Mouse (Mus musculus) ES-Bruce4 (cell line): ENCODE data around the gene Fgfr2. TPM values are rescaled to one million over a fixed set of nuclear protein-coding genes. Genes with fewer than 3 reads are reported as not detected.
A peak's percentile ranks its signal among the peaks of the same experiment; 100 is the strongest.

ENCODE experiments used
- H3K27ac ChIP-seq: 2 replicates; pipeline ENCODE4 v1.5.1; 2012; ENCODE audit warnings: low read length, inconsistent platforms; ENCODE audit not compliant: insufficient read depth
- H3K27me3 ChIP-seq: 2 replicates; pipeline ENCODE4 v1.6.1; 2012; ENCODE audit warnings: mild to moderate bottlenecking, low read length, inconsistent platforms; ENCODE audit not compliant: control insufficient read depth, poor library complexity, insufficient read depth, severe bottlenecking
- H3K36me3 ChIP-seq: 2 replicates; pipeline ENCODE4 v1.6.1; 2012; ENCODE audit warnings: inconsistent platforms, mild to moderate bottlenecking, low read length, moderate library complexity; ENCODE audit not compliant: control insufficient read depth, poor library complexity, insufficient read depth, severe bottlenecking
- H3K4me1 ChIP-seq: one replicate; pipeline ENCODE4 v1.8.1; 2011; ENCODE audit warnings: low read length; ENCODE audit not compliant: control insufficient read depth, insufficient read depth
- H3K4me3 ChIP-seq: 2 replicates; pipeline ENCODE4 v1.5.1; 2011; ENCODE audit warnings: low read depth, mild to moderate bottlenecking, low read length
- H3K9ac ChIP-seq: 2 replicates; pipeline ENCODE4 v1.6.1; 2012; ENCODE audit warnings: low read depth, mild to moderate bottlenecking, inconsistent platforms; ENCODE audit not compliant: poor library complexity, severe bottlenecking
- H3K9me3 ChIP-seq: replicated peaks from 2 replicates; pipeline ENCODE4 v1.6.1; 2012; ENCODE audit warnings: mild to moderate bottlenecking, low read length, inconsistent platforms; ENCODE audit not compliant: control insufficient read depth, poor library complexity, insufficient read depth, severe bottlenecking
- CTCF ChIP-seq: IDR thresholded peaks from one replicate; pipeline ENCODE4 v1.8.1; 2011; ENCODE audit warnings: low read depth, low read length
- EP300 ChIP-seq: IDR thresholded peaks from 2 replicates; pipeline ENCODE4 v1.6.1; 2011; ENCODE audit warnings: low read depth, low read length; ENCODE audit not compliant: insufficient read depth
- POLR2A ChIP-seq: IDR thresholded peaks from one replicate; pipeline ENCODE4 v1.8.1; 2011; ENCODE audit warnings: low read length; ENCODE audit not compliant: insufficient read depth
- polyA plus RNA-seq: library from polyadenylated mRNA; stranded (reverse); fragments of >200 nt; gene quantifications from 2 replicates; pipeline ENCODE4 v1.2.4, GENCODE M21; 2011; ENCODE audit warnings: low read depth; ENCODE audit not compliant: missing spikeins, insufficient read depth, insufficient read length

The Fgfr2 gene
- polyA plus RNA-seq, 1 experiment: 34.8 TPM

DNA sequence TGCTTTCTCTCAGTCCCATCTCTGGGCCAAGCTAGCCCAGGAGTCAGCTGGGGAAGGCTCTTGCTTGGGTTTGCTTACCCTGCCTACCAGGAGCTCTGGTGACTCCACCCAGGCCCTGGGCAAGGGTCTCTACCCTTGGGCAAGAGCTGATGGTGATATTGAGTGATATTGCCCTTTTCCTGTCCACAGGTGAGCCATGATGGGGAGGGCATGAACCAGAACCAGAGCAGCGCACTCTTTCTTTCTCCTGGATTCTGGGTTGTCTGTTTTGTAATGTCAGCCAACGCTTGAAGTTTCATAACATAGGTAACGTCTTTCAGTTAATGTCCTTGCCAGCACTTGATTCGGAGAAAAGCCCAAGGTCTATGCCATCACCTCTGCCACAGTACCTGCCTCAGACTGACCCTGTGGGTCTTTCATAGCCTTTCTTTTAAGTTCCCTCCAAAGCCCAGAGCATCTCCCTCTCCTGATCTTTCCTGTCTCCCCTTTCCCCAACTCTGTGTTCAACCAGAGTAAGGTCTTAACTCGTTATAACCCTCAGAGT, 506.1 kb downstream of the Fgfr2 start:
- Histone ChIP-seq H3K27me3 (no peaks in the 10 kb centered on the region), H3K27ac (no peak overlapping the region)
- TF ChIP-seq CTCF (no peak), EP300 (no peak), POLR2A (no peak)

DNA sequence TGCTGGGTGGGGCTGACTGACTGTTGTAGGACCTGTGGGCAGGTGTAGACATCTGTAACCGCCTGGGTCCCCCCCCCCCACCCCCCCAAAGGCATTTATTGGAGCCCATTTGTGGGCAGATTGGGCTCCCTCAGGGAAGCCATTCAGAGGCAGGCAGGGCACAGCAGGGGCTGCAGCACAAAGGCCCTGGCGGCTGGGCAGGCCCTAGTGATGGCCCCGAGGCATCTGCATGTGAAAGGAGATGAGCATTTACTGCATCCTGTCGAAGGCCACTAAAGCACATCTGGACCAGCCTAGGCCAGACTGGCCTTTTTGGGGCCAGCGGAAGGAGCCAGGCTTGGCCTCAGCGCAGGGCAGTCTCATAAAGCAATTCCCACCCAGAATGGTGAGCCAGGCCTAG, 506.8 kb downstream of the Fgfr2 start:
- TF ChIP-seq EP300 (peak; percentile 95), CTCF (no peak)
- peaks cover 8% of the 10 kb centered on the region for H3K4me1 ChIP-seq
- no peak overlapping the region for H3K4me3 ChIP-seq
- no peaks in the 10 kb centered on the region for H3K36me3 ChIP-seq
- H3K9ac ChIP-seq: no peak overlapping the region
- no peaks in the 10 kb centered on the region for H3K27me3 ChIP-seq
- H3K9me3 ChIP-seq: no peaks in the 10 kb centered on the region
- H3K27ac ChIP-seq: no peak overlapping the region

More for the DNA sequence above, 506.1 kb downstream of the Fgfr2 start:
- H3K36me3 ChIP-seq: no peaks in the 10 kb centered on the region
- H3K4me3 ChIP-seq: no peak overlapping the region
- peaks cover 8% of the 10 kb centered on the region for H3K4me1 ChIP-seq
- no peak overlapping the region for H3K9ac ChIP-seq
- no peaks in the 10 kb centered on the region for H3K9me3 ChIP-seq

GRCm38 (mm10) chr7:132615346-132615745, 507.8 kb downstream of the Fgfr2 start:
- no peaks in the 10 kb centered on the region for H3K36me3 ChIP-seq
- TF ChIP-seq EP300: peak; percentile 74
- TF ChIP-seq CTCF: no peak
- no peaks in the 10 kb centered on the region for H3K27me3 ChIP-seq
- no peaks in the 10 kb centered on the region for H3K9me3 ChIP-seq
- no peak overlapping the region for H3K9ac ChIP-seq
- no peak overlapping the region for H3K27ac ChIP-seq
- no peak overlapping the region for H3K4me3 ChIP-seq
- H3K4me1 ChIP-seq: peaks cover 8% of the 10 kb centered on the region

DNA sequence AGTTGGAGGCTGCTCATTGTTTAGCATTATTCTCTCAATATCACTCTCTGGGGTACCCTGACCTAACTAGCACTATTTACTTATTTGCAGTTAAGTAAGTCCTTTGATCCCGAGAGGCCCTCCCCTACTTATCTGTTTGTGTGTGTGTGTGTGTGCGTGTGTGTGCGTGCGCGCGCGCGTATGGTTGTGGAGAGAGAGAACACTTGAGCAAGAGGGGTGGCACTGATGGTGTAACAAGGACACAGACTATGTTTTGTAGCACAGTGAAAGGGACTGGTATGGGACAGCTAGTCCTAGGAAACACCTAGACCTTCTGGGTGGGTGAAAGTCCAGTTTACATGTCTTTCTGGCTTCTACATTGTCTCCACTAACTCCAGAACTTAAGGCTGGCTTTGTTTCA, 511.6 kb downstream of the Fgfr2 start:
- Histone ChIP-seq H3K27me3 (no peaks in the 10 kb centered on the region), H3K27ac (no peak overlapping the region), H3K36me3 (no peaks in the 10 kb centered on the region), H3K9ac (no peak overlapping the region), H3K9me3 (no peaks in the 10 kb centered on the region), H3K4me1 (peaks cover 5% of the 10 kb centered on the region), H3K4me3 (no peak overlapping the region)
- TF ChIP-seq CTCF: no peak
- no peak for TF ChIP-seq POLR2A
- no peak for TF ChIP-seq EP300

DNA sequence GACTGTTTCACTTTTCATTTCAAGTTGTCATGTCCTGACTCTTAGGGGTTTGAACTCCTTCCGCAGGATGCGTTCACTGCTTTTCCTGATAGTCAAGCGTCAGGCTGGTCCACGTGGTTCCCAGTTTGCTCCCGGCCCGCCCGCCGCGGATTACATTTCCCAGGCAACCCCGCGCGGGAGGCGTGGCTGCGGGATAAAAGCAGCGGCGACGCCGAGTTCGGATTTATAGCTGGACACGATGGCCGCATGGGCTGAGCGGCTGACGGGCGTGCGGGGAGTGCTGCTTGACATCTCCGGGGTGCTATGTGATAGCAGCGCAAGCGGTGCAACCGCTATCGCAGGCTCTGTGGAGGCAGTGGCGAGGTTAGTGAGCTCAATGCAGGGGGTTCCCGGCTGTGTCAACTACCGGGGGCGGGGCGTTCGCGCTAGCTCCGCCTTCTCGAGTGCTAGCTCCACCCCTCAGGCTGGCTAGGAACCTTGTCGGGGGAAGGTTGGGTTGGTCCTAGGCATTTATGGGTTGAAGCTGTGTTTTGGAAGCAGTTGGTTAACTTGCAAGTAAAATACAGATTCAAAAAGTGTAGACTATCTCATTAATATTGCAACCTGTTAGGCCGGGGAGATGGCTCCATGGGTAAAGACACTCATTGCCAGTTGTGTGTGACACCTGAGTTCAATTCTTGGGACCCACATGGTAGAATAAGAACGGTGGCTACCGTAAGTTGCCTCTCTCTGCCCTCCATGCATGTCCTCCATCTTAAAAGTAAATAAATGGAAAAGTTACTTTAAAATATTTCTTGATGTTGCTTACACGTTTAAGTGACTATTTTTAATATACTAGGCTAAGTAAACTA, 512.5 kb downstream of the Fgfr2 start, which contains the start of gene Lhpp:
Gene Lhpp, plus strand, starts transcription at position 171 of the 851 bp plus-strand sequence.
- H3K9ac ChIP-seq: no peak within 1 kb of the TSS
- H3K36me3 ChIP-seq: no peaks in the 10 kb centered on the region
- H3K27me3 ChIP-seq: no peaks in the 10 kb centered on the region
- no peaks in the 10 kb centered on the region for H3K4me1 ChIP-seq
- TF ChIP-seq POLR2A: no peak
- H3K4me3 ChIP-seq: peak within 1 kb of the TSS; percentile 75
- no peaks in the 10 kb centered on the region for H3K9me3 ChIP-seq
- no peak within 1 kb of the TSS for H3K27ac ChIP-seq

- Histone ChIP-seq H3K9ac (no peak overlapping the region), H3K27me3 (peaks cover 2% of the 10 kb centered on the region), H3K9me3 (no peaks in the 10 kb centered on the region), H3K36me3 (no peaks in the 10 kb centered on the region), H3K4me1 (no peaks in the 10 kb centered on the region), H3K27ac (no peak overlapping the region), H3K4me3 (no peak overlapping the region)
- TF ChIP-seq POLR2A (no peak), EP300 (no peak)
Observed at GRCm38 (mm10) chr7:132608316-132609020, 514.7 kb downstream of the Fgfr2 start.
